Mouse (Mus musculus): Measurements from ENCODE around the gene Cep83. TPM values are rescaled to one million over a fixed set of nuclear protein-coding genes. Genes with fewer than 3 reads are reported as not detected.

The Cep83 gene
- polyA plus RNA-seq, 1 experiment, result 31.2 TPM

DNA sequence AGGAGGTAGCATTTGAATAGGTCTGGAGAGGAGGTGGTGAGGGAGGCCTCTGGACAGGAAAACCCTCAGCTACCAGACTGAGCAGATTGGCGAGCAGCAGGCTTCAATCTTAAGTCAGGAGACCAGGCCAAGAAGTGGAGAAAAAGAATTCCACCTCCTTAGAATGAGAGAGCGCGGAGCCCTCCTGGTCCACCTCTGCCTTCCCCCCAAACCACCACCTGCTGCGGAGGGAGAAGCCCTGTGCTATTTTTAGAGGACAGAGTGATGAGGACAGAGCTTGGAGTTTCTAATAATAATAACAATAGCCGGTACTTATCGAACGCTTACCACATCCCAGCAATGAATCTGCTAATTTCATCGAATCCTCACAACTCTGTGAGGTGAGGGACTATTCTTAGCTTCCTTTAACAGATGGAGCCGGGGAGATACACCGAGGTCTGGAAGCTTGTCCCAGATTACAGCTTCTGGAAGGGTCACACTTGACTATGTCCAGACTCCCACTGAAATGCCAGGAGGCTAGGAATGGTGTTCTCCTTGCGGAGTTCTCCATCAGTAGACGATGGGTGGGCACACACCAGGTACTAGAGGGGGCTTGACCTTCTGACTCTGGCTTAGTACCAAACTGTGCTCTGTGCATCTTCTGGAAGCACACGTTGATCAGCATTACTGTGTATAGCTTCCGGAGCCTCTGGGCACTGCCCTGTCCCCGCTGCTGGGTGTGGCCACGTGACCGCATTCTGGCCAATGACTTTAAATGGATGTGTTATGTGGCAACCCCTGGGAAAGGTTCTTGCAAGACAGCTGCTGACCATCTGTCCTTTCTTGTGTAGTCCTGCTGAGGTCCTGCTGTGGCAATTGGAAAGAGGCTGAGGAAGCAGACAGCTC is 130.6 kb downstream of the Cep83 start:
- TF ChIP-seq POLR2A (IDR thresholded peaks at IDR 0.05; ENCODE audit: low read depth, low read length), result no peak
- TF ChIP-seq CTCF (IDR thresholded peaks at IDR 0.05; ENCODE audit: borderline replicate concordance, insufficient read depth, low read length), result no peak
- H3K4me3 ChIP-seq (ENCODE audit: insufficient read depth, low read length), result no peak overlapping the region

DNA sequence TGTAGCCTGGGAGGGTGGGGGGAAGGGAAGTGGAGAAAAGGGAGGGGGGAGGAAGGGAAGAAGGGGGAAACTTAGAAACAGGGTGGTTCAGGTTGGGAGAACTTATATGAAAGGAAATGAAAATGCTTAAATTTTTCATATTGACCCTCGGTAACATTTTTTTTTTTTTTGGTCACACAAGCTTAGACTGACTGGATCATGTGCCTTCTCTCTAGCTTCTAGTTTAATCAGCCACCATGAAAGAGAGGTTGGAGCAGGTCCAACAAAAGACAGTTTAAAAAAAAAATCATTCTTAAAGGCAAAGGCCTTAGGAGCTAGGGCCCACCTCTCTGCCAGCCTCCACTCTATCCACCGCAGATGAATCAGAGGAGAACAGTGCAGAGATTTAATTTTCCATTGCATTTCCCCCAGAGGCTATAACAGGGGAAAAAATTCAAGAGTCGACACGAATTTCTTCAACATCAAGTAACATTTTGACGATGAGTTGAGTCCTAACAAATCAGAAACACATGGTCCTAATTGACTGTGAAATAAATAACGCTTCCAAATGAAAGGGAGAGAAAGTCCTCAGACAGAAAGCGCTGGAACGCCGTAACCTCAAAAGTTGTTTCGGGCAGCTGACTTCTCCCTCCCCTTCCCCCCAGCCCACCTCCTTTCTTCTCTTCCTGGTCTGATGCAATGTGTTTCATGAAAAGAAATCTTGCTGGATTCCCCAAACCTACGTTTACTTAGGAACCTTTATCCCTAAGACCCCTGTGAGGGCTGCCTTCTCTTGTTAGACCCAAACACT is 135.7 kb downstream of the Cep83 start:
- H3K27ac ChIP-seq (ENCODE audit: insufficient read depth, low read length), result peak overlapping the region; percentile 96
- H3K4me1 ChIP-seq (ENCODE audit: control insufficient read depth, insufficient read depth, low read length), result peaks cover 3% of the 10 kb centered on the region; the same call in 1 of the 2 replicates
- no peak for TF ChIP-seq POLR2A (IDR thresholded peaks at IDR 0.05; ENCODE audit: low read depth, low read length)
- TF ChIP-seq CTCF (IDR thresholded peaks at IDR 0.05; ENCODE audit: borderline replicate concordance, insufficient read depth, low read length), result no peak
- no peak overlapping the region for H3K4me3 ChIP-seq (ENCODE audit: insufficient read depth, low read length)

More for the DNA sequence above, 130.6 kb downstream of the Cep83 start:
- peaks cover 3% of the 10 kb centered on the region; the same call in 1 of the 2 replicates for H3K4me1 ChIP-seq (ENCODE audit: control insufficient read depth, insufficient read depth, low read length)
- no peak overlapping the region for H3K27ac ChIP-seq (ENCODE audit: insufficient read depth, low read length)

DNA sequence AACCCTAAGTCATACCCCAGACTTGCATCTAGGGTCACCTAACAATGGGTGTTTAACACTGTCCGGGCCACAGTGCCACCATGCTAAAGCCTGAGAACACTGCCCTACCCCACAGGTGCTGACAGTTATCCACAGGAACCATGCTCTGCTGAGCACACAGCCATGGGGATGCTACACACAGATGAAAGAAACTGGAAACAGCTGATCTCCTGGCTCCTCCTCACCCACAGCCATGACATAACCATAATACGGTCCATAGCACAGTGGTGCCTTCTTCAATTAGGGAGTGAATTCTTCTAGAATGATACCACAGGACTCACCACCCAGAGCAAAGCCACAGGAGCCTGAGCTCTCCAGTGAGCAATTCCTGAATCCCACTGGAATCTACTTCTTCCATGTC is 137.5 kb downstream of the Cep83 start:
- H3K4me3 ChIP-seq (ENCODE audit: insufficient read depth, low read length), result no peak overlapping the region
- H3K27ac ChIP-seq (ENCODE audit: insufficient read depth, low read length), result peak overlapping the region; percentile 59
- peaks cover 3% of the 10 kb centered on the region; the same call in 1 of the 2 replicates for H3K4me1 ChIP-seq (ENCODE audit: control insufficient read depth, insufficient read depth, low read length)
- no peak for TF ChIP-seq CTCF (IDR thresholded peaks at IDR 0.05; ENCODE audit: borderline replicate concordance, insufficient read depth, low read length)
- no peak for TF ChIP-seq POLR2A (IDR thresholded peaks at IDR 0.05; ENCODE audit: low read depth, low read length)

DNA sequence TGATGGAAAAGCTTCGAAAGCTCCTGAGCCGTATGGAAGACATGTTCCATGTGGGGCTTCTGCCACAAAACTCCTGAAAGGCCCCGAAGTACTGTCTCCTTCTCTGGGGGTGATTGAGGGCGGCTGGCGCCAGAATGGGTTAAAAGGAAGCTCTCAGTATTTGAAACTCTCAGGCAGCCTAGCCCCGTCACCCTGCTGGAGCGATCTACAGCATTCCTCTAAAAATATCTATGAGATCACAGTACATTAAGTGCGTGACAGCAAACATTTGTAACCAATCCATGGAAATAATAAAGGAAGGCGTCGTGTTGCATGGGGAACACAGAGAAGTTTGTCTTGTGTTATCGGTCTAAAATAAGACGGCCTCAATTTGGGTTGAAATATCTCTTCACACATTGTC is 138.0 kb downstream of the Cep83 start:
- H3K4me3 ChIP-seq (ENCODE audit: insufficient read depth, low read length), result no peak overlapping the region
- no peak for TF ChIP-seq POLR2A (IDR thresholded peaks at IDR 0.05; ENCODE audit: low read depth, low read length)
- TF ChIP-seq CTCF (IDR thresholded peaks at IDR 0.05; ENCODE audit: borderline replicate concordance, insufficient read depth, low read length), result no peak
- peaks cover 3% of the 10 kb centered on the region; the same call in 1 of the 2 replicates for H3K4me1 ChIP-seq (ENCODE audit: control insufficient read depth, insufficient read depth, low read length)
- peak overlapping the region; percentile 59 for H3K27ac ChIP-seq (ENCODE audit: insufficient read depth, low read length)

DNA sequence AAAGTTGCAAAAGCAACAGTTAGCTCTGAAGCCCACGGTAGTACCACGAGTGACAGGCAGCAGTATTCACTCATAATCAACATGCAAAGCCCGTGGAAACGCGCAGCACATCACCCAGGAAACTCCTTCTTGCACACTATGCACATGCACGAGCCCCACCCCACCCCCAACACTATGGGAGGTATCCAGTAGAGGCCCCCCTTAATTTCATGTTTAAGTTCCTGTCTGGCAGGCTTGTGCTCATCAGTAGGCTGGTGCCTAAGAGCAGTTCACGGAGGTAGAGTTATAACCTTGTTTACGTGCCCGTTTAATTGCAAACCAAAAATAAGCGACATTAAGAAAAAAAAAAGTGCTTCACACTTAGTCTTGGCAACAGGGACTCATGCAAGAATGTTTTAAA is 138.9 kb downstream of the Cep83 start:
- peaks cover 3% of the 10 kb centered on the region; the same call in 1 of the 2 replicates for H3K4me1 ChIP-seq (ENCODE audit: control insufficient read depth, insufficient read depth, low read length)
- no peak overlapping the region for H3K4me3 ChIP-seq (ENCODE audit: insufficient read depth, low read length)
- no peak overlapping the region for H3K27ac ChIP-seq (ENCODE audit: insufficient read depth, low read length)
- TF ChIP-seq CTCF (IDR thresholded peaks at IDR 0.05; ENCODE audit: borderline replicate concordance, insufficient read depth, low read length) (no peak), POLR2A (IDR thresholded peaks at IDR 0.05; ENCODE audit: low read depth, low read length) (no peak)

DNA sequence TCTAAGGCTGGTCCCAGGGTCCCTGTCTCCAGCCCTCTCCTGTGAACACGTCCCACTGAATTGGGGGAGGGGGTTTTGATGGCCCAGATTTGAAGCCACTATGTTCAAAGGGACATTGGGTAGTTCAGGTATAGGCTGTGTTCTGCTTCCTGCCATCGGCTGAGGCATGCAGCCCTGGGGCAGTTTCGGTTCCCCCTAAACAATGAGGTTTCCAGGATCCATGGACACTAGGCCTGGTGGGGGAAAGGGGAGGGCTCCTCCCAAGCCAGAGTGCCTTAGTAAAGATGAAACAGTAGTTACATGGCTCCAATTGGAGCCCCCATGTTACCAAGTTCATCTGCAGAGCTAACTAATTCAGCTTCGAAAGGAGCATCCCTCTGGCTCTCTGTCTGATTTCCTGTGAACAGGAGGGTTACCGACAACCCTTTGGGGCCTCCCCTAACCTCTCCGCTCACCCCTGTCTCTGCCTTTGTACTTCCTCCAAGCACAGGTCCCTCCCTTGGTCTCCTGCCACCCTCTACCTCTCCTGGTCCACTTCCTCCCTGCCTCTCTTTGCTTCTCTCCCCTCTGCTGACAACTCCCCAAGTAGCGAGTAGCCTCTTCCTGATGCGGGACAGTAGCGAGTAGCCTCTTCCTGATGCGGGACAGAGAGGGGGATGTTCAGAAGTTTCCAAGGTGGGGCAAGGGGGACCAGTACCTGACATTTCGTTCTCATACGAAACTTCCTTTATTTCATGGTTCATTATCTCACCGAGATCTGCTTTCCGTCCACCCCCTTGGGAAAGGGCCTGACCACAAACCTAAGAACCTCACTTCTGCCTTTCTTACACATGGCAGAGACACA is 139.7 kb downstream of the Cep83 start:
- Histone ChIP-seq H3K4me1 (ENCODE audit: control insufficient read depth, insufficient read depth, low read length) (peaks cover 3% of the 10 kb centered on the region; the same call in 1 of the 2 replicates), H3K27ac (ENCODE audit: insufficient read depth, low read length) (no peak overlapping the region), H3K4me3 (ENCODE audit: insufficient read depth, low read length) (no peak overlapping the region)
- TF ChIP-seq POLR2A (IDR thresholded peaks at IDR 0.05; ENCODE audit: low read depth, low read length) (no peak), CTCF (IDR thresholded peaks at IDR 0.05; ENCODE audit: borderline replicate concordance, insufficient read depth, low read length) (no peak)

DNA sequence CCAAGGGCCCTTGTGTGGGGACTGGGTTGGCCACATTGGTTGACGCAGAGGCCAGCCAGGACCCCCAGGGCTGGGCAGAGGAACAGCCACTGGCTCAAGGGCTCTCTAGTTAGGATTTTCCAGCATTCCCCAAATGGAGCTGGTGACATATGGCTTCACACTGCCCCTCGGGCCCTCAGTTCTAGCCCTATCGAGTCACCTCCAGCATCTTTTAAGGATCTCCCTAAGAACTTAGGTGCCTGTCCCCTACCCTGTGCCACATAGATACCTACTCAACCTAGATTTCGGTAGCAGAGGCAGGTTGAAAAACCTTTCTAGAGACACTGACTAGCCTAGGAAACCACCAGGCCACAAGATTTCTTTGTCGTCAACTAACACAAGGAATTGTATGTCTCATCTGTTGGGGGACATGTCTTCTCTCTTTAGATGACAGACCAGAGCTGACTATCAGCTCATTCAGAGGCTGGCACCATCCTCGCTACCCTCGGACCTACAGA is 140.3 kb downstream of the Cep83 start:
- TF ChIP-seq POLR2A (IDR thresholded peaks at IDR 0.05; ENCODE audit: low read depth, low read length) (no peak), CTCF (IDR thresholded peaks at IDR 0.05; ENCODE audit: borderline replicate concordance, insufficient read depth, low read length) (no peak)
- H3K27ac ChIP-seq (ENCODE audit: insufficient read depth, low read length), result no peak overlapping the region
- H3K4me1 ChIP-seq (ENCODE audit: control insufficient read depth, insufficient read depth, low read length), result peaks cover under 1% of the 10 kb centered on the region; the same call in 1 of the 2 replicates
- H3K4me3 ChIP-seq (ENCODE audit: insufficient read depth, low read length), result no peak overlapping the region

DNA sequence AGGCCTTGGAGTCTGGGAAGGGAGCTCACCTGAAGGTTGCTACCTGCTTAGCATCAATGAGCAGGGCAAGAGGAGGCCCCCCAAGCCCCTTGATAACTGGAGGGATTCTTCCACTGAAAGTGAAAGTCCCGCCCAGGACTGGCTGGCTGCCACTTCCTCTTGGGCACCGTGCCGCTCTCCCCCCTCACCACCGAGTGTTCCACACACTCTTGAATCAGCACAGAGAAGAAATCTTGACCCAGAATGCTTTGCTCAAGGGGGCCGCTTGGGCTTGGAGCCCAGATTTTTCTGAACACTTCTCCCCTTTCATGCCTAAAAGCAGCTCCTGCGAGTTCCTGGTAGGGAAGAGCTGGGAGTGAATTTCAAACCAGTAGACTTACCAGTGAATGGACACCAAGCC is 141.0 kb downstream of the Cep83 start:
- H3K4me1 ChIP-seq (ENCODE audit: control insufficient read depth, insufficient read depth, low read length), result no peaks in the 10 kb centered on the region
- TF ChIP-seq POLR2A (IDR thresholded peaks at IDR 0.05; ENCODE audit: low read depth, low read length) (no peak), CTCF (IDR thresholded peaks at IDR 0.05; ENCODE audit: borderline replicate concordance, insufficient read depth, low read length) (no peak)
- H3K27ac ChIP-seq (ENCODE audit: insufficient read depth, low read length), result no peak overlapping the region
- no peak overlapping the region for H3K4me3 ChIP-seq (ENCODE audit: insufficient read depth, low read length)

DNA sequence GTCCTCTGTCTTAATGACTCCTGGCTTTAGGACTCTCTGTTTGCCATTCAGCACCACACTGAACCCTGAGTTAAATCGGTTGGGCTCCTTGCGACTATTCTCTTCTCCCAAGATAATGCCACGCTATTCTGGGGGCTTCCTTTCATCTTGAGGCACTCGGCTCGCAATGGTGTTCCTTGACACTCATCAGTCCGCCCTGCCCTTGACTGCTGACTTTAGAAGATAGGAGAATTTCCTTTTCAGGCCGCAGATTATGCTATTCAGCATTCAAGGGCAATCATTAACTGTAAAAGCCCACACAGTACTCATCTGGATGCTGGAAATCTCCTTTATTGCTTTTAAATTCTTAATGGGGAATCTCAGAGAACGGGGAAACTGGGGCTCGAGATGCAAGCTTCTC is 147.4 kb downstream of the Cep83 start:
- Histone ChIP-seq H3K4me3 (ENCODE audit: insufficient read depth, low read length) (no peak overlapping the region), H3K4me1 (ENCODE audit: control insufficient read depth, insufficient read depth, low read length) (no peaks in the 10 kb centered on the region), H3K27ac (ENCODE audit: insufficient read depth, low read length) (no peak overlapping the region)
- TF ChIP-seq POLR2A (IDR thresholded peaks at IDR 0.05; ENCODE audit: low read depth, low read length) (no peak), CTCF (IDR thresholded peaks at IDR 0.05; ENCODE audit: borderline replicate concordance, insufficient read depth, low read length) (no peak)
